Mouse (Mus musculus) C2C12 (cell line): ENCODE measurements around the gene Zfp644.

Source experiments
- CEBPB ChIP-seq: IDR thresholded peaks from one replicate; pipeline ENCODE4 v1.6.1; 2011; ENCODE audit warnings: low read depth, mild to moderate bottlenecking, control low read depth, moderate library complexity
- CTCF ChIP-seq: IDR thresholded peaks from one replicate; pipeline ENCODE4 v1.5.1; 2011; ENCODE audit not compliant: control insufficient read depth, insufficient read depth, insufficient read length
- MAX ChIP-seq: IDR thresholded peaks from one replicate; pipeline ENCODE4 v1.6.1; 2011; ENCODE audit warnings: mild to moderate bottlenecking, control low read depth

- TF ChIP-seq CTCF (no peak), MAX (no peak), CEBPB (no peak)
These were observed 122.0 kb downstream of the Zfp644 start for GRCm38 (mm10) chr5:106575098-106575497.
